Mouse (Mus musculus): ENCODE data around the gene Nfrkb. TPM values are rescaled to one million over a fixed set of nuclear protein-coding genes. Genes with fewer than 3 reads are reported as not detected.

The Nfrkb gene
- polyA plus RNA-seq, 1 experiment: 0.22 TPM

DNA sequence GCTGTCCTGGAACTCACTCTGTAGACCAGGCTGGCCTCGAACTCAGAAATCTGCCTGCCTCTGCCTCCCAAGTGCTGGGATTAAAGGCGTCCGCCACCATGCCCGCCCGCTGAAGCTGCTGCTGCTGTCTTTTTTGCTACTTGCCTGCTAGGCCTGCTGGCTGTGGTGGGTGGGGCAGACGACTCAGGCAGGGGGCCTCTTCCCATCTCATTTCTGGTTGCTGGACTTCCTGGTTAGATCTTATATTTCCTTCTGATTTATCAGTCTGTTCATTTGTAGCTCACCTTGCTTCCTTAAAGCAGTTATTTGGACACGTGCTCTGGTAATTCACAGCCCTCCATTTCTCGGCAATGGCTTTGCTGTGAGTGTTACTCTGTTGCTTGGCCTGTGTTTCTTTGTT lies 49.4 kb downstream of the Nfrkb start:
- no peaks in the 10 kb centered on the region for H3K36me3 ChIP-seq (ENCODE audit: control insufficient read depth)
- no peak overlapping the region for H3K4me3 ChIP-seq (replicated peaks)
- 0 out of 2 replicates have a peak, but pooled peaks cover 2% of the 10 kb centered on the region for H3K27me3 ChIP-seq (ENCODE audit: control insufficient read depth)
- no peaks in the 10 kb centered on the region for H3K4me1 ChIP-seq (ENCODE audit: control insufficient read depth)
- H3K9me3 ChIP-seq (ENCODE audit: control insufficient read depth, low read length): no peaks in the 10 kb centered on the region
- TF ChIP-seq GATA1 (IDR thresholded peaks at IDR 0.05; ENCODE audit: low read length): no peak
- no peak for TF ChIP-seq TAL1 (IDR thresholded peaks at IDR 0.05; ENCODE audit: low read length)

DNA sequence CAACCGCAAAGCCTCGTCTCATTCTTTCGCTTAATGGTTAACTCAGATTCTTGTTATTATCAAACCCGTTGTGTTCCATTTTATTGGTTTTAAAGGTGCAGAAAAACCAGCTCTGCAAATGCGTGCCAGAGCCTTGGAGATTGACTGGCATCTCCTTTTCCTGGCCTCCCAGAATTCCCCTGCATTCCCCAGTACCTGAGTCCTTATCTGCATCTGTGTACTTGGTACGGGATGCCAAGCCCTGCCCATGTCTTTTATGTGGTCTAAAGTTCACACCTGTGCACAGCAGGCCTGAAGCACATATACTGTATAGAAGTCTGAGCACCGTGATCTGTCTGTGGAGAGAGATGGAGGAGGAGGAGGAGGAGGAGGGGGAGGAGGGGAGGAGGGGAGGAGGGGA lies 51.9 kb downstream of the Nfrkb start:
- Histone ChIP-seq H3K9me3 (ENCODE audit: control insufficient read depth, low read length) (no peaks in the 10 kb centered on the region), H3K4me1 (ENCODE audit: control insufficient read depth) (no peaks in the 10 kb centered on the region), H3K27me3 (ENCODE audit: control insufficient read depth) (no peaks in the 10 kb centered on the region), H3K36me3 (ENCODE audit: control insufficient read depth) (no peaks in the 10 kb centered on the region), H3K4me3 (replicated peaks) (no peak overlapping the region)
- TF ChIP-seq TAL1 (IDR thresholded peaks at IDR 0.05; ENCODE audit: low read length) (no peak), GATA1 (IDR thresholded peaks at IDR 0.05; ENCODE audit: low read length) (no peak)

DNA sequence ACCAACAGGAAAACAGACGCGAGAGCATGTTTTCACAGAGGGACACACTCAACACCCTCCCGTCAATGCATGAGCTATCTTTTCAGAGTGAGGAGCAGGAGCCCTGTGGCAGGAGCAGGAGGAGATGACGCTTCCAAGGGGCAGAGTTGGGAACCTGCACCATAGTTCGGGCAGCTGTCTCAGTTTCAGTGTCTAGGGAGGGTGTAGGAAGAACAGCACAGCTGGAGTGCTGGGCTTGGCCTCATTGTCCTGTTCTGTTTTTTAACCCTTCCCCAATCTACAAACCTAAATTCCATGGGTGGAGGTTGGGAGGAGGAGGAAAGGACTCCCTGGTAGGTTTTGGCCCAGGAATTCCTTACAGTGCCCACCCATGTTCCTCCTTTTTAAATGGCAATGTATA lies 52.8 kb downstream of the Nfrkb start:
- no peak for TF ChIP-seq TAL1 (IDR thresholded peaks at IDR 0.05; ENCODE audit: low read length)
- no peak for TF ChIP-seq GATA1 (IDR thresholded peaks at IDR 0.05; ENCODE audit: low read length)
- Histone ChIP-seq H3K4me1 (ENCODE audit: control insufficient read depth) (no peaks in the 10 kb centered on the region), H3K9me3 (ENCODE audit: control insufficient read depth, low read length) (no peaks in the 10 kb centered on the region), H3K36me3 (ENCODE audit: control insufficient read depth) (no peaks in the 10 kb centered on the region), H3K27me3 (ENCODE audit: control insufficient read depth) (no peaks in the 10 kb centered on the region), H3K4me3 (replicated peaks) (no peak overlapping the region)

DNA sequence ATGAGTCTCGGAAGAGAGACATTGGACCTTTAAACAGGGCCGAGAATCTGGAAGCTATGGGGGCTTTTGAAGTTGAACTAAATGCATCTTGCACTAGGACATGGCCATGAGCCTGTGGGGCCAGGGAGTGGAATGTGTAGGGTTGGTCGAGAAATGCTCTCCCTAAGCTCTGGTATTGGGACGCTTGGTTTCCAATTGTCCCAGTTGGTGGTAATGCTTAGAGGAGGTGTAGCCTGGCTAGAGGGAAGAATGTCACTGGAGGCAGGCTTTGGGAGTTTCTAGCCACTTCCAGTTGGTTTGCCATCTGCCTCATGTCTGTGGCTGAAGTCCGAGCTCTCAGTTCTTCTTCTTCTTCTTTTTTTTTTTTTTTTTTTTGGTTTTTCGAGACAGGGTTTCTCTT lies 53.3 kb downstream of the Nfrkb start:
- Histone ChIP-seq H3K9me3 (ENCODE audit: control insufficient read depth, low read length) (no peaks in the 10 kb centered on the region), H3K4me1 (ENCODE audit: control insufficient read depth) (no peaks in the 10 kb centered on the region), H3K4me3 (replicated peaks) (no peak overlapping the region), H3K36me3 (ENCODE audit: control insufficient read depth) (no peaks in the 10 kb centered on the region), H3K27me3 (ENCODE audit: control insufficient read depth) (no peaks in the 10 kb centered on the region)
- TF ChIP-seq GATA1 (IDR thresholded peaks at IDR 0.05; ENCODE audit: low read length) (no peak), TAL1 (IDR thresholded peaks at IDR 0.05; ENCODE audit: low read length) (no peak)

DNA sequence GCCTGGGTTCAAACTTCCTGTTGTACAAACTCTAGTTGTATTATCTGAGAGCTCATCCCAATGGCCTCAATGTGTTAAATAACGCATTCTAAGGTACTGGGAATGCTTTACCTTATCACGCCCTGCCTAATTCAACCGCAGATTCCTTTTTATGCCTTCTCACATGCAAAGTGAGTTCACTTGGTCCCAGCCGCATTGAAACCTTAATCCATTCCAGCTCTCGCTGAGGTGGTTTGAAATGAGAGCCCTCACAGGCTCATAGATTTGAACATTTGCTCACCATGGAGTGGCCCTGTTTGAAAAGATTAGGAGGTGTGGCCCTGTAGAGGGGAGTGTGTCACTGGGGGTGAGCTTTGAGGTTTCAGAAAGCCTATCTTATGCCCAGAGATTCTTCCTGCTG lies 54.4 kb downstream of the Nfrkb start:
- no peaks in the 10 kb centered on the region for H3K4me1 ChIP-seq (ENCODE audit: control insufficient read depth)
- no peaks in the 10 kb centered on the region for H3K27me3 ChIP-seq (ENCODE audit: control insufficient read depth)
- no peak for TF ChIP-seq GATA1 (IDR thresholded peaks at IDR 0.05; ENCODE audit: low read length)
- no peaks in the 10 kb centered on the region for H3K9me3 ChIP-seq (ENCODE audit: control insufficient read depth, low read length)
- no peak overlapping the region for H3K4me3 ChIP-seq (replicated peaks)
- no peaks in the 10 kb centered on the region for H3K36me3 ChIP-seq (ENCODE audit: control insufficient read depth)

DNA sequence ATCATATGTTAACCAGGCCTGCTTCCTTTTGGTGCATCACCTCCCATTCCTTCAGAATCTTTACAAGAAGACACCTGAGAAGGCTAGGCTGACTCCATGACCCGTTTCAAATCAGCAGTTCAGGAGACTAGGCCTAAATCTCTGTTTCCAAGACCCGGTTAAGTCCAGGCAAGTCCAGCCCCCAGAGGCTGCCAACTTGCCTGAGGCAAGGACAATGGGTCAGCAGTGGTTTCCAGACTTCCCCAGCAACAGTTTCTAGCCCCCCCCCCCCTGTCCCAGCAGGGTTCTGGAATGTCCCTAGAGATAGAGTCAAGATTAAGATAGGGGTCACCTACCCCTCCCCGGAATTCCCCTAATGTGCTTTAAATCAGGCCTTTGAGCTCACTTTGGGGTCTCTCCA lies 55.5 kb downstream of the Nfrkb start:
- no peak for TF ChIP-seq TAL1 (IDR thresholded peaks at IDR 0.05; ENCODE audit: low read length)
- TF ChIP-seq GATA1 (IDR thresholded peaks at IDR 0.05; ENCODE audit: low read length): no peak
- Histone ChIP-seq H3K4me3 (replicated peaks) (no peak overlapping the region), H3K36me3 (ENCODE audit: control insufficient read depth) (no peaks in the 10 kb centered on the region), H3K27me3 (ENCODE audit: control insufficient read depth) (no peaks in the 10 kb centered on the region), H3K4me1 (ENCODE audit: control insufficient read depth) (no peaks in the 10 kb centered on the region), H3K9me3 (ENCODE audit: control insufficient read depth, low read length) (no peaks in the 10 kb centered on the region)

DNA sequence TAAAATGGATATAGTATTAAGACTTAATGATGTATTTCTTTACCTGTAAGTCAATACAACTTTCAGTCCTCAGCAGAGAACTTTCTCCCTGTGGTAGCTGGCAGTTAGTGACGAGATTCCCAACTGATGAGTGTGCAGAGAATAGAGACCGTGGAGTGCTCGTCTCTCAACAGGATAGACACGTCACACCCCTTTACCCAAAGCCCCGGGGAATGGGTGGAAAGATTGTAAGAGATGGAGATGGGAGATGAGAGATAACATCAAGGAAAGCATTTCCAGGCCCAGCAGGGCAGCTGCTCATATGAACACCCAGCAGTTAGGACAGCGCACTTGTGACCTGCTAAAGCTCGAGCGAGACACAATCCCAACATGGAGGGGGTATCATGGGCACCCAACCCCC lies 58.2 kb downstream of the Nfrkb start:
- no peaks in the 10 kb centered on the region for H3K27me3 ChIP-seq (ENCODE audit: control insufficient read depth)
- H3K36me3 ChIP-seq (ENCODE audit: control insufficient read depth): no peaks in the 10 kb centered on the region
- no peaks in the 10 kb centered on the region for H3K9me3 ChIP-seq (ENCODE audit: control insufficient read depth, low read length)
- no peaks in the 10 kb centered on the region for H3K4me1 ChIP-seq (ENCODE audit: control insufficient read depth)
- no peak for TF ChIP-seq TAL1 (IDR thresholded peaks at IDR 0.05; ENCODE audit: low read length)
- no peak for TF ChIP-seq GATA1 (IDR thresholded peaks at IDR 0.05; ENCODE audit: low read length)
- no peak overlapping the region for H3K4me3 ChIP-seq (replicated peaks)

DNA sequence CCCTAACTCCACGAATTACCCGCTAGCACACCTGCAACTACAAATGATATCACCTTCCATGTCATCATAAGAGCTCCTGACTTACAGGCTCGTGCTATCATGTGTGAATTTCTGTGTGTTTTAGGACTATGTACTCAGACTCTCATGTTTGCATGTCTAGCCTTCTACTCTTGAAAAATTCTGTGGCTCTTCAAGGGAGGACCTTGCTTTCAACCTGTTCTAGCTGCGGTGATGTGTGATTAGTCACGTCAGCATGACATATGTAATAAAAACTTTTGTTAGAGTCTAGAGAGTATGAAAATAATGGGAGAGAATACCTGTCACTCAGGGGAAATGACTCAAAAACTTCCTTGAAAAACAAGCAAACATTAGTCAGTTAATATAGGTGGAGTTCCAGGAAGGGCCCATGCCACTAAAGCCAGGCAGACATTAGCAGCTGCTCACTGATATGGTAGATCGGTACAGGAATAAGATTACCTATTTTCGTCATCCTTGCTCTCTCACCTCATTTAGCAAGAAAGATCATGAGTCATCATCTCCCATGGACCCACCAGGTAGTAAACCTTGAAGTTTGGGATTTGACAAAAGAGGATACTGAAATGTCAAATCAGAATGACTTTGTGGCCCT lies 63.3 kb downstream of the Nfrkb start:
- Histone ChIP-seq H3K9me3 (ENCODE audit: control insufficient read depth, low read length) (no peaks in the 10 kb centered on the region), H3K4me1 (ENCODE audit: control insufficient read depth) (no peaks in the 10 kb centered on the region), H3K27me3 (ENCODE audit: control insufficient read depth) (no peaks in the 10 kb centered on the region), H3K36me3 (ENCODE audit: control insufficient read depth) (no peaks in the 10 kb centered on the region), H3K4me3 (replicated peaks) (no peak overlapping the region)
- TF ChIP-seq GATA1 (IDR thresholded peaks at IDR 0.05; ENCODE audit: low read length) (no peak), TAL1 (IDR thresholded peaks at IDR 0.05; ENCODE audit: low read length) (no peak)

DNA sequence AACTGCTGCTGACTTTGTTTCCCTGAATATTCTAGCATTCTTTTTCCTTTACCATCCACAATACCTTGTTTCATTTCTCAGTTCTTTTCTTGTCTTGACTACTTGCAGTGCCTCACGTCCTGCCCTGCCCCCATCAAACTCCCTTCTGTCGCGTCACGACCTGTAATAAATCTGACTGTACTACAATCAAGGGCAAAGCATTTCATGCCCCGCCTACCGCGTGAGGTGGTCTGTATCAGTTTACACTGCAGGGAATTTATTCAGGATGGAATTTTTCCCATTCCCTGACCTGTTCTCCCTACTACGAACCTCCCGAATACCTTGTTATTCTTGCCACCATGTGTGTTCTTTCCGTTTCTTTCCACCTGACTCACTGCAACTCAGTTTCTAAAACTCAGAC lies 66.2 kb downstream of the Nfrkb start:
- TF ChIP-seq GATA1 (IDR thresholded peaks at IDR 0.05; ENCODE audit: low read length) (no peak), TAL1 (IDR thresholded peaks at IDR 0.05; ENCODE audit: low read length) (no peak)

DNA sequence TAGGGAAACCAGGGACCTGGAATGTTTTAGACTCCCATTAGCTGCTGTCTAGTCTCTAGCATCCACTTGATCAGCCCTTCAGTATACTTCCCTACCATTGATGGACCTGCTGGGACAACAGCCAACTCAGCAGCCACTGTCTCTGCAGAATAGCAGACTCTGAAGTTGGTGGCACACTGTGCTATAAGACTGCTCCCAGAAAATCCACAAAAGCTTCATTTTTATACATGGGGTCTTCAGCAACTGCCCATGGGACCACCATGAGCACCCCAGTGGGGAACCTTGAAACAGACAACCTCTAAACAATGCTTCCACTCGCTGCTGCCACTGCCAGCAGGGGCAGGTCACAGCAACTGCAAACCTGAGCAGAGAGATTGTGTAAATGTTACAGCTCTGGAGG lies 68.4 kb downstream of the Nfrkb start:
- no peak for TF ChIP-seq TAL1 (IDR thresholded peaks at IDR 0.05; ENCODE audit: low read length)
- TF ChIP-seq GATA1 (IDR thresholded peaks at IDR 0.05; ENCODE audit: low read length): no peak
- H3K27me3 ChIP-seq (ENCODE audit: control insufficient read depth): no peaks in the 10 kb centered on the region
- H3K9me3 ChIP-seq (ENCODE audit: control insufficient read depth, low read length): no peaks in the 10 kb centered on the region
- H3K4me3 ChIP-seq (replicated peaks): no peak overlapping the region
- H3K36me3 ChIP-seq (ENCODE audit: control insufficient read depth): no peaks in the 10 kb centered on the region
- no peaks in the 10 kb centered on the region for H3K4me1 ChIP-seq (ENCODE audit: control insufficient read depth)

More for the DNA sequence above, 66.2 kb downstream of the Nfrkb start:
- H3K4me1 ChIP-seq (ENCODE audit: control insufficient read depth): no peaks in the 10 kb centered on the region
- H3K4me3 ChIP-seq (replicated peaks): no peak overlapping the region
- no peaks in the 10 kb centered on the region for H3K36me3 ChIP-seq (ENCODE audit: control insufficient read depth)
- H3K27me3 ChIP-seq (ENCODE audit: control insufficient read depth): no peaks in the 10 kb centered on the region
- H3K9me3 ChIP-seq (ENCODE audit: control insufficient read depth, low read length): no peaks in the 10 kb centered on the region

All from erythroblast, embryonic 14.5 days (primary cell).